Mouse (Mus musculus): ENCODE data around the gene Rps15. TPM values are rescaled to one million over a fixed set of nuclear protein-coding genes. Genes with fewer than 3 reads are reported as not detected.

Gene Rps15
- polyA plus RNA-seq, 1 experiment from 2014 or later, result 601 TPM

- Histone ChIP-seq H3K4me1 (replicated peaks) (peaks cover 31% of the 10 kb centered on the region), H3K9ac (no peak overlapping the region), H3K9me3 (no peaks in the 10 kb centered on the region), H3K4me3 (no peak overlapping the region), H3K4me2 (no peak overlapping the region), H3K27ac (replicated peaks) (no peak overlapping the region), H3K36me3 (no peaks in the 10 kb centered on the region), H3K27me3 (peaks cover 77% of the 10 kb centered on the region)
- no peak for ATAC-seq (ENCODE audit: low read depth)
- WGBS, result 8% methylated on average over 21 of the region's 21 CpGs
Observed at GRCm38 (mm10) chr10:80341026-80341425, 48.8 kb downstream of the Rps15 start.

DNA sequence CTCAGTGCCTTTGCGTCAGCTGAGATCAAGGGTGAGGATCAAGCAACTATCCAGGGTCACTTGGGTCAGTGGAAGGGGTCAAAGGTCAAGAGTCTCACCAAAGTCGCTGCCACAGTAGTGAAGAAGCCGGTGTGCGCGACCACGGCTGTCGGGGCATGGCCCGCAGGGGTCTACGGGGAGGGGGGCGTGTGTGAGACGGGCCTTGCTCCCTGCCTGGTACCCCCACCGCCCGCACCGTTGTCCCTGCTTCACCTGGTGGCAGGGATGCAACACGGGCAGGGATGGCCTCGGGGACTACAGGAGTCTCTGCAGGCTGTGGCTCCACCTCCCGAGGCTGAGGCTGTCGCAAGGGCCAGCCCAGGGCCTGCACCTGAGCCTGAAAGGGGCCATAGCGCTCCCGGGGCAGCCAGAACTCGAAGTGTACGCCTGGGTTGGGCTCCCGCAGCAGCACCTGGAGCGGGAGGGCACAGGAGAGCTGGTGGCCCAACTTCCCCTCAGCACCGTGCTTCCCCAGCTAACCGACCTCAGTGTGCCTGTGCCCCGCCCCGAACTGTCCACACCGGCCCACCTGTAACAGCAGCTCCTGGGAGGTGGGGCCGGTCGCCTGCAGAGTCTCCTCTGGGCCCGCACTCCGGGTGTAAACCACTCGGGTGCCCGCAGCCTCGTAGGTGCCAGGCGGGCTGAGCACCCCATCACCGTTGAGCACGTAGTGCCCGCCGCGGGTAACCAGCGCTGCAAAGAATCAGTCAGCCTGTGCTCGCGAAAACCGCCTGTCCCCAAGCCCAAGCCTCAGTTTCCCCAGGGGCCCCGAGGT is 49.4 kb downstream of the Rps15 start:
- Histone ChIP-seq H3K36me3 (no peaks in the 10 kb centered on the region), H3K9me3 (no peaks in the 10 kb centered on the region), H3K4me1 (replicated peaks) (peaks cover 31% of the 10 kb centered on the region), H3K27ac (replicated peaks) (no peak overlapping the region), H3K4me3 (peak overlapping the region; percentile 30), H3K4me2 (peak overlapping the region; percentile 52), H3K9ac (peak overlapping the region; percentile 43; the same call in 1 of the 2 replicates), H3K27me3 (peaks cover 83% of the 10 kb centered on the region)
- no peak for ATAC-seq (ENCODE audit: low read depth)
- WGBS, result 2% methylated on average over 47 of the region's 47 CpGs

GRCm38 (mm10) chr10:80342305-80342748 is 50.1 kb downstream of the Rps15 start:
- peak; percentile 29 for ATAC-seq (ENCODE audit: low read depth)
- Histone ChIP-seq H3K27me3 (peaks cover 84% of the 10 kb centered on the region), H3K36me3 (no peaks in the 10 kb centered on the region), H3K4me1 (replicated peaks) (peaks cover 33% of the 10 kb centered on the region), H3K4me2 (peak overlapping the region; percentile 52), H3K27ac (replicated peaks) (no peak overlapping the region), H3K9ac (peak overlapping the region; percentile 43; the same call in 1 of the 2 replicates), H3K9me3 (no peaks in the 10 kb centered on the region), H3K4me3 (peak overlapping the region; percentile 30)
- 2% methylated on average over 26 of the region's 26 CpGs for WGBS

GRCm38 (mm10) chr10:80342749-80343424 is 50.6 kb downstream of the Rps15 start:
- Histone ChIP-seq H3K4me3 (peak overlapping the region; percentile 30), H3K4me1 (replicated peaks) (peaks cover 39% of the 10 kb centered on the region), H3K4me2 (peak overlapping the region; percentile 52), H3K36me3 (no peaks in the 10 kb centered on the region), H3K27me3 (peaks cover 89% of the 10 kb centered on the region), H3K9me3 (no peaks in the 10 kb centered on the region), H3K9ac (peak overlapping the region; percentile 43; the same call in 1 of the 2 replicates), H3K27ac (replicated peaks) (no peak overlapping the region)
- ATAC-seq (ENCODE audit: low read depth), result peak; percentile 61
- WGBS, result under 1% methylated on average over 29 of the region's 33 CpGs

DNA sequence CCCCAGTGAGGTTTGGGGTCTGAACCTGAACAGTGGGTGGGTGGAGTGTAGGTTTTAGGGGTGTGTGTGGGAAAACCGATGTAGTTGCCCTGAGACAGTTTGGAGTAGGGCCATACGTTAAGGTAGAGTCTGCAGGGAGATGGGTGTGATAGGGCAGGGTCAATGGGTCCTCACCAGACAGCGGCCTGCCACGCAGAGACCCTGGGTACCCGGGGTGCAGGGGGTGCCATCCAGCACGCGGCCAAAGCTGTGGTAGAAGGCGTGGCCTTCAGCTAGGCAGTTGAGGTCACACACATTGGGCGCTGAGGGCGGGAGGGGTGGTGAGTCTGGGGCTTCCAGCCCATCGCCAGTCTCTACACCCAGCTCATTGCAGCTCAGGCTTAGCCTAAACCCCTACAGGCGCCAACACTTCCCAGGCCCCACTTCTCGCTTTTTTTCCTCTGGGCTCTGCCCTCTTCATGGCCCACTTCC is 51.2 kb downstream of the Rps15 start:
- peak overlapping the region; percentile 30 for H3K4me3 ChIP-seq
- no peaks in the 10 kb centered on the region for H3K9me3 ChIP-seq
- WGBS, result 25% methylated on average over 13 of the region's 13 CpGs
- no peaks in the 10 kb centered on the region for H3K36me3 ChIP-seq
- H3K27ac ChIP-seq (replicated peaks), result no peak overlapping the region
- peaks cover 91% of the 10 kb centered on the region for H3K27me3 ChIP-seq
- peak overlapping the region; percentile 52 for H3K4me2 ChIP-seq
- H3K9ac ChIP-seq, result peak overlapping the region; percentile 43; the same call in 1 of the 2 replicates
- H3K4me1 ChIP-seq (replicated peaks), result peaks cover 44% of the 10 kb centered on the region
- ATAC-seq (ENCODE audit: low read depth), result peak; percentile 28

Small RNA genes lying within 50 kb of the gene (microRNA-seq; reads per million reads assigned to microRNA genes)
- 0.89 reads per million for gene Mir6911

Other genes starting within 250 kb of the Rps15 start
- 505 and 556 TPM in 2 replicates for gene Gpx4, start 245.3 kb upstream of the Rps15 start, polyA plus RNA-seq (2015; fragmentation: Nextera tagmentation; extraction: Ambion mirVana)
- 12.9 and 13.0 TPM in 2 replicates for gene Sbno2, start 186.9 kb upstream of the Rps15 start, polyA plus RNA-seq (2015; fragmentation: Nextera tagmentation; extraction: Ambion mirVana)
- 13.3 and 16.8 TPM in 2 replicates for gene Stk11, start 176.7 kb upstream of the Rps15 start, polyA plus RNA-seq (2015; fragmentation: Nextera tagmentation; extraction: Ambion mirVana)
- gene Atp5d, start 153.8 kb upstream of the Rps15 start, polyA plus RNA-seq (2015; fragmentation: Nextera tagmentation; extraction: Ambion mirVana), result 467 and 481 TPM in 2 replicates
- gene Cbarp, start 151.6 kb upstream of the Rps15 start, polyA plus RNA-seq (2015; fragmentation: Nextera tagmentation; extraction: Ambion mirVana), result 53.9 and 55.1 TPM in 2 replicates
- gene Midn, start 144.2 kb upstream of the Rps15 start, polyA plus RNA-seq (2015; fragmentation: Nextera tagmentation; extraction: Ambion mirVana), result 31.0 and 35.8 TPM in 2 replicates
- 325 and 351 TPM in 2 replicates for gene Cirbp, start 126.5 kb upstream of the Rps15 start, polyA plus RNA-seq (2015; fragmentation: Nextera tagmentation; extraction: Ambion mirVana)
- gene 1600002K03Rik, start 119.5 kb upstream of the Rps15 start, polyA plus RNA-seq (2015; fragmentation: Nextera tagmentation; extraction: Ambion mirVana), result 11.4 and 16.3 TPM in 2 replicates
- 34.0 and 34.8 TPM in 2 replicates for gene Efna2, start 113.0 kb upstream of the Rps15 start, polyA plus RNA-seq (2015; fragmentation: Nextera tagmentation; extraction: Ambion mirVana)
- 46.5 and 60.7 TPM in 2 replicates for gene Mum1, start 66.0 kb upstream of the Rps15 start, polyA plus RNA-seq (2015; fragmentation: Nextera tagmentation; extraction: Ambion mirVana)
- 250 and 275 TPM in 2 replicates for gene Ndufs7, start 43.3 kb upstream of the Rps15 start, polyA plus RNA-seq (2015; fragmentation: Nextera tagmentation; extraction: Ambion mirVana)
- 31.2 and 33.0 TPM in 2 replicates for gene Gamt, start 31.4 kb upstream of the Rps15 start, polyA plus RNA-seq (2015; fragmentation: Nextera tagmentation; extraction: Ambion mirVana)
- 59.8 and 66.5 TPM in 2 replicates for gene Dazap1, start 31.0 kb upstream of the Rps15 start, polyA plus RNA-seq (2015; fragmentation: Nextera tagmentation; extraction: Ambion mirVana)
- 153 and 156 TPM in 2 replicates for gene Apc2, start 3.5 kb downstream of the Rps15 start, polyA plus RNA-seq (2015; fragmentation: Nextera tagmentation; extraction: Ambion mirVana)
- gene 2310011J03Rik, start 28.1 kb downstream of the Rps15 start, polyA plus RNA-seq (2015; fragmentation: Nextera tagmentation; extraction: Ambion mirVana), result 27.9 and 30.7 TPM in 2 replicates
- 2.9 and 3.6 TPM in 2 replicates for gene Pcsk4, start 37.0 kb downstream of the Rps15 start, polyA plus RNA-seq (2015; fragmentation: Nextera tagmentation; extraction: Ambion mirVana)
- gene Reep6, start 37.5 kb downstream of the Rps15 start, polyA plus RNA-seq (2015; fragmentation: Nextera tagmentation; extraction: Ambion mirVana), result 3.3 and 4.5 TPM in 2 replicates
- 1.6 and 1.8 TPM in 2 replicates for gene Adamtsl5, start 56.0 kb downstream of the Rps15 start, polyA plus RNA-seq (2015; fragmentation: Nextera tagmentation; extraction: Ambion mirVana)
- 1.0 and 1.5 TPM in 2 replicates for gene Plk5, start 64.0 kb downstream of the Rps15 start, polyA plus RNA-seq (2015; fragmentation: Nextera tagmentation; extraction: Ambion mirVana)
- 15.6 and 16.7 TPM in 2 replicates for gene Mex3d, start 95.2 kb downstream of the Rps15 start, polyA plus RNA-seq (2015; fragmentation: Nextera tagmentation; extraction: Ambion mirVana)
- gene Mbd3, start 107.1 kb downstream of the Rps15 start, polyA plus RNA-seq (2015; fragmentation: Nextera tagmentation; extraction: Ambion mirVana), result 238 and 241 TPM in 2 replicates
- gene Uqcr11, start 114.4 kb downstream of the Rps15 start, polyA plus RNA-seq (2015; fragmentation: Nextera tagmentation; extraction: Ambion mirVana), result 462 and 574 TPM in 2 replicates
- gene Tcf3, start 141.2 kb downstream of the Rps15 start, polyA plus RNA-seq (2015; fragmentation: Nextera tagmentation; extraction: Ambion mirVana), result 62.1 and 70.4 TPM in 2 replicates
- 0.92 and 1.2 TPM in 2 replicates for gene Onecut3, start 202.4 kb downstream of the Rps15 start, polyA plus RNA-seq (2015; fragmentation: Nextera tagmentation; extraction: Ambion mirVana)
- gene Atp8b3, start 246.7 kb downstream of the Rps15 start, polyA plus RNA-seq (2015; fragmentation: Nextera tagmentation; extraction: Ambion mirVana), result 1.2 and 1.4 TPM in 2 replicates